Mouse (Mus musculus): Measurements from ENCODE around the gene Rnf8.
"Not testable (repeated sequence)": the region's sequence is repeated elsewhere in the genome, so short reads cannot be mapped to it uniquely, and the experiment has no call there.

The Rnf8 gene

DNA sequence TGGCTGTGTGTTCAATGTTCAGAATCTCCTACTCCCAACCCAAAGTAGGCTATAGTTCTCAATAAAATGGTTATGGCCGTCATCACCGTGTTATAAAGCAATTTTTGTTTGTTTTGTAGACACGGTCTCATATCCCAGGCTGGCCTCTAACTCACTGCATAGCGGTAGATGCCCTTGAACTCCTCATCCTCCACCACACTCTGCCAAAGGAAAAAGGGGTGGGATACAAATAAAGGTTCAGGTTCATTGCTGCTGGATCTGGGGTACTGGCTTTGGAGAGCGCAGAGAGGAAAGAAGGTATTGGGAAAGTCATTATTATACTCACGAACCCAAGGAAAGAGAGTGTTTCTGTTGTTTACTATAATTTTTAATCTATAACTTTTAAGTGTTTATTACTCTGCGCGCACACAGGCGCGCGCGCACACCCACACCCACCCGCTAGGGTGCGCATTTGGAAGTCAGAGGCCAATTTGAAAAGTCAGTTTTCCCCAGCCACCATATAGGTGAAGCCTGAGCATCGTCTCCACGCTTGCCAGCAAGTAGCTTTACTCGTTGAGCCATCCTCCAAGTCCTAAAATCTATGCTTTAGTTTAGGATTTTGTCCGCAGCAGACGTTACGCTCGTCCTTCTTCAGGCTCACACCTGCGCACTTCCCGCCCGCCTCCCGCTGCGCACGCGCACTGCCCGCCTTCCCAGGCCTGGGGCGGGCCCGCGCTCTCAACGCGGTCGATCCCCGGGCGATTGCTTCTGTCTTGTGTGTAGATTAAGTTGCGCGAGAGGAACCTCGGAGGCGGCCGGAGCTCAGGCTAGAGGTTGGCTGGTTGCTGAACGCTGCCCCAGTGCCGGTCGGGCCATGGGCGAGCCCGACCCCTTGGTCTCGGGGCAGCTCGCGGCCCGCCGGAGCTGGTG lies at the start of gene Rnf8, which contains the start of gene Gm28043:
Rnf8 (plus strand) TSS at position 676 of the 909 bp plus-strand sequence.
Gm28043 (plus strand) TSS at position 762 of the 909 bp plus-strand sequence.
- DNase-seq (ENCODE audit: low spot score in 2 of 2) = peak; percentile 92 to 94

DNA sequence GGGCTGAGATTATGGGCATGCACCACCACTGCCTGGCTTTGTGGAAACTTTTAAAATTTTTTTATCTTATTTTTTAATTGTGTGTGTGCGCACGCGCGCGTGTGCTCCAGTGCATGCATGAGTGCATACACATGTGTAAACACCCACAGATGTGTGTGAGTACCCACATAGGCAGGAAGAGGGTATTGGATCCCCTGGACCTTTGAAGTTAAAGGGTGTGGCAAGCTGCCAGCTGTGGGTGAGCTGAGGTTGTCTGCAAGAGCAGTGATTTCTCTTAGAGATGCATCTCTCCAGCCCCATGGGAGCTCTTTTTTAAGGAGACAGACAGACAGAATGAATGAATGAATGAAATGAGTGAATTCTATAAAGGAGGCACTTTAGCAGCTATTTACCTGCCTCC lies 49.1 kb upstream of the Rnf8 start:
- DNase-seq (ENCODE audit: low spot score in 2 of 2) = no peak

DNA sequence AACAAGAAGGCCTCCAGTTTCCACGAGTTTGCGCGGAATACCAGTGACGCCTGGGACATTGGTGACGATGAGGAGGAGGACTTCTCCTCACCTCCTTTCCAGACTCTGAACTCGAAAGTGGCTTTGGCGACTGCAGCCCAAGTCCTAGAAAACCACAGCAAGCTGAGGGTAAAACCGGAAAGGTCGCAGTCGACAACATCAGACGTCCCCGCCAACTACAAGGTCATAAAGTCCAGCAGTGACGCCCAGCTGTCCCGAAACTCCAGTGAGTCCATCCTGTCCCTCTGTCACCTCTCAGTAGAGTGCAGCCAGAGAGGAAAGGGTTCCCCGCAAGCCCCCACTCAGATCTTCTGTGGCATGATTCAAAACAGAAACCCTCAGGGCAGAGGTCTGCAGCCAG lies 46.2 kb upstream of the Rnf8 start:
- no peak for DNase-seq (ENCODE audit: low spot score in 2 of 2)

DNA sequence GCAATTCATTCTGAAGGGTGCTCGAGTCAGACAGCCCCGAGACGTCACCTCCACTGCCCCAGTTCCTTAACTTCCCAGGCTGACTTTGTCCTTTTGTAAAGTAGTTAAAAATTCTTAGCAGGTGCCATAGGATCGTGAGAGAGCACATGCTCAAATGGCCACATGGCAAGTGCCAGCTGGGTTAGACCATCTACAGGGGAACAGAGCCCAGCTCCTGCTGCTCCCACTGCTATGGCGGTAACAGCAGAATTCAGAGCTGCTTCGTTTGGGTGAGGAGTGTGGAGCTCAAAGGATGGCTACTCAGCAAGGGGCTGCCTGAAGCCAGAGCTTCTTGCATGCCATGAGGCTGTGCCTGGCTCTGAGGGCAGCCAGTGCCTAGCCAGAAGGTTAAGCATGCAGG lies 44.8 kb upstream of the Rnf8 start:
- DNase-seq (ENCODE audit: low spot score in 2 of 2) = no peak

DNA sequence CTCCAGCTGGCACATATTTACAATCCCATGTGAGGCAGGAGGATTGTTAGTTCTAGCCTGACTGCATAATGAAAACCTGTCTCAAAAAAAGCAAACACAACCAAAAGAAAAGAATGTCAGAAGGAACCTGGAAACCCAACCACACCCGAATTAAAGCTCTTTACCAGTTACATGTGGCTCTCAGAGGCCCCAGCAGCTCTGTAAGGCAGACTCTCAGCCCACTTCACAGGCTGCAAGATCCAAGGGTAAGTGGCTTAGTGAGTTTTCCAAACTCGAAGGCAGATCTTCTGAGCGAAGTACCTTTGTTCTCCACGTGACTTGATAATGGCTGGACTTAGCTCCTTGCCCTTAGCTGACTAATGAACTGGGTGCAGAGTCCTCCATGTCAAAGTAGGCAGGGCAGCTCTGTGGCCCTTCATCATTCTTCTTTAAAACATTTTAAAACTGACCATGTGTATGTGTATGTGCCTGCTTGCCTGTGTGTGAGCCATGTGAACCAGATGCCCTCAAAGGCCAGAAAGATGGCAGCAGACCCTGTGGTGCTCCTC lies 34.9 kb upstream of the Rnf8 start:
- DNase-seq (ENCODE audit: low spot score in 2 of 2) = no peak

DNA sequence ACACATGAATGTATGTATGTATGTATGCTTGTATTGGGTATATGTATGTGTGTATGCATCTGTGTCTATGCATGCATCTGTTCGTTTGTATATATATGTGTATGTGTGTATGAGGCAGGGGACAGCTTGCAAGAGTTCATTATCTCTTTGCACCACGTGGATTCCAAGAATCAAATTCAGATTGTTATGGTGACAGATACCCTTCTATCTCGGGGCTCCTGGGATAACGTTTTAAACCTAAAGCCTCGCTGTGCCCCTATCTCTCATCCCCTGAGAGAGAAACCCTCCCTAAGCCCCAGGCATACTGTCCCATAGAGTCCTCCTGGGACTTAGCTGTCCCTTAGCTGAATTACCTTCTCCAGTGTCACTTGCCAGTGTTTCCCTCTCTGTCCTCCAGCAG lies 31.0 kb upstream of the Rnf8 start:
- no peak for DNase-seq (ENCODE audit: low spot score in 2 of 2)

DNA sequence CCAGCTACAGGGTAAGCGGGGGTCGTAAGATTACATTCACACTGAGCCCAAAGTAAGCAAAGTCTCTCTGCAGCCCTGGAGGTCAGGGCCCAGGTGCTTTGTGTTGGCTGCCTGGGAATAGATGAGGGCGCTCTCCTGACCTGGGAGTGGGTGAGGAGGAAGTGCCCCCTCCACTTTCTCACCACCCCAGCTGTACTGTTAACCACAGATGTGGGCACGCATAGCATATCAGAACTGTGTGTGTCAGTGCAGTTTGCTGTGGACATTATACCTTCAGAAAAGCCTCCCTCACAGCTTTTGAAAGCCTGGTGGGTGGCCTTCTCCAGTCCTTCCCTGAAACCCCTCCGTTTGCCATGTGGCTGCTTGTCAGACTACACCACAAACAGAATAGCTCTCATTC lies 30.3 kb upstream of the Rnf8 start:
- no peak for DNase-seq (ENCODE audit: low spot score in 2 of 2)

DNA sequence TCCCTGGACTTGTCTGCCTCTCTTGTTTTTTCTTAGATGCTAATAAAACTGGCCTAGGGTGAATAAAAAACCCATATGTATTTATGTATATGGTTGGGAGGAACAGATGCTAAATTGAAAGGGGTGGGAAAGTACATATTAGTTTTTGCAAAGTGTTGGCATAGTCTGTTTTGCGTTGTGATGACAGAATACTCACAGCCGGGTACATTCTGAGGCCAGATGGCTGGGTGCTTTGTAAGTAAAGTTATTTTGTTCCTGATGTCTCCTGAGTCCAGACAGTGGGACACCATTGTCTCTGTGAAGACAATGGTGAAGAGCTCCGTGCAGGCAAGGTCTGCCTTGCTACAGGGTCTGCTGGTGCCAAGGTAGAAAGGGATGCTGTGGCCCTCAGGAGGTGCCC lies 29.9 kb upstream of the Rnf8 start:
- no peak for DNase-seq (ENCODE audit: low spot score in 2 of 2)

DNA sequence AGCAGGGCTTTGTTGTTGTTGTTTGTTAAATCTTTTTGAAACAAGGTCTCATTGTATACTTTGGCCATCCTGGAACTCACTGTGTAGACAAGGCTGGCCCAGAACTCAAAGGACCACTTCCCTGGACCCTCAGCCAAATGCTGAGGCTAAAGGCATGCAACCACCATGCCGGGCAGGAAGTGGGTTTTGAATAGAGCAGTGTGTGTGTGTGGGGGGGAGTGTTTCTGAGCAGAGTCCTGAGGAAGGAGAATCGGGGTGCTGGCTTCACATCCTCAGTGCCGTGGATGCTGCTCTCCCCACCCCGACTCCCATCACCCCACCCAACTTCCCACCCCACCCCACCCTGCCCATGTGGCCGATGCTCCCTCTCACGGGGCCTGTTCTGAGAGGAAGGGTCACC lies 29.1 kb upstream of the Rnf8 start:
- no peak for DNase-seq (ENCODE audit: low spot score in 2 of 2)

DNA sequence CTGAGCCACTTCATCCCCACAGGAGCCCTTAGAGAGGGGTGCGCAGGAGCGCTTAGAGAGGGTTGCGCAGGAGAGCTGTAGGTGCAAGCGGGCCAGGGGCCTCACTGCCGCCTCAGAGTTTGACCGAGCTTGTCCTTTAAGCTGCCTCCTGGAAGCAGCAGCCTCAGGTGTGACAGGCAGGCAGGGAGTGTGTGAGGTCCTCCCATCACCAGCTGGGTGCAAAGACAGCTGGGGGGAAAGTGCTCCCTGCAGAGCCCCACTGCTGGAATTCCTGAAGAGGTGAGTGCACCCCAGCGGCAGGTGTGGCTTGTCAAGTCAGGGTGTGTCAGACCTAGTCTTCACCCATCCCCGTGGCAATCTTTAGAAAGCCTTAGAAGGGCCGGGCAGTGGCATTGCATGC lies 27.7 kb upstream of the Rnf8 start:
- DNase-seq (ENCODE audit: low spot score in 2 of 2) = no peak

DNA sequence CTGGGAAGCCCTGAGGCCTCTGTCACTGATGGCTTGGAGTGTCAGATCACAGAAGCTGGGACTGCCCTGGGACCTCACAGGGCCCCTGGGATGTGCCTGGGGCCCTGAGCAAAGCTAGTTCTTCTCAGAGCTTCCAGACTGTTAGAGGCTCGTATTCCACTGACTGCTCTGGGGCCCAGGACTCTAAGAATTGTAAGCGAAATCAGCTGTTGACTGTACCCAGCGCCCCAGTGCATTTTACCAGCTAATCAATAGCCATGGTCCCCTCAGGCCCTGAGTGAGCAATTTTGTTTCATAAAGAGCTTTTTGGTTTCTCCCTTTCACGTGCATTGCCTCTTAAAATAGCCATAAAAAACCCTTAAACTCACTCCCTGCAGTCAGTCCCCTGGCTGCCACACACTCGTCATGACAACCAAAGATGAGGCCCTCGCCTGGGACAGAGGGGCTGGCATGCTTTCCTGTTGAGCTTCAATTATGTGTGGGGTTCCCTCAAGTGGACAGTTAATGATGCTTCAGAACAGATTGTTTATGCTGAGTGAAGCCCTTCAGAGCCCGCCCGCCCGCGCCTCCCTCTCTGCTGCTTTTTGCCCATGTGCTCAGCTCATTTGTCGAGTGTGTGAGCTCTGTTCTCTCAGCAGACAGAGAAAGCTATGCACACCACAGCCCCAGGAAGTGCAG lies 25.2 kb upstream of the Rnf8 start:
- no peak for DNase-seq (ENCODE audit: low spot score in 2 of 2)

DNA sequence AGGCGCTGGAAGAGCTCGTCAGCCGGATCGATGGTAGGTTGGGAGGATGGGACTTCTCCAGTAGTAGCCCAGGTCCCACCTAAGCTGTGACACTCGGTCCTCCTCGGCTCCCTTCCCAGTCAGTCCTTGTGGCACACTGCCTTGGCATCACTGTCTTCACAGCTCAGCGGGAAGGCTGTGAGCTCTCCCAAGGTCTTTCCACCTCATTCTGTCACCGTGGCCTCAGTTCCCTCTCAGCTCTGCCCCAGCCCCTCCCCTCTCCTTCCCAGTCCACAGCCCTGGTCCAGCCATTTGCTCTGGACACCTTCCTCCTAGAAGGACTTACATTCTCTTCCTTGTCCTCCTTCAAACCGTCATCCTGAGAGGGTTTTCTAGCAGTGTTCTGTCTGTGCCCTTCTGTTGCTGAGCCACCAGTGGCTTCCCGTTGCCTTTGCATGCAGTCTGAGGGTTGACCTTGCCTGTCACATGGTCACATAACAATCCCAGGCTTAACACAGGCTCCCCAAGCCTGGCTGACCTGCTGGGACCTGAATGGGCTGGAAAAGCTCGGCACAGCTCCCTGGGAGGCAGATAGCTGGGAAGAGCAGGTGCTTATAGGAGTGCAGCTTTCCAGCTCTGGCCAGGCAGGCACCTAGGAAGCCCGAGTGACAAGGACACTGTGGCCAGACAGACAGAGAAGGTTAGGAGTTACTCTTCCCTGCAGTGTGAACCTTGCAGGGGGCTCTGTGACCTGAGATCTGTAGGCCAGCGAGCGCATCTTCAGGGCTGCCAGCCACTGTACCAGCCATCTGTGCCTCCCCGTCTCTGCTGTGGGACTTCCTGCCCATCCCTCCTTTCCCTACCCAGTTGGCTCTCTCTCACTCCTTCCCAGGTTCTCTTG lies 18.5 kb upstream of the Rnf8 start:
- DNase-seq (ENCODE audit: low spot score in 2 of 2) = no peak

DNA sequence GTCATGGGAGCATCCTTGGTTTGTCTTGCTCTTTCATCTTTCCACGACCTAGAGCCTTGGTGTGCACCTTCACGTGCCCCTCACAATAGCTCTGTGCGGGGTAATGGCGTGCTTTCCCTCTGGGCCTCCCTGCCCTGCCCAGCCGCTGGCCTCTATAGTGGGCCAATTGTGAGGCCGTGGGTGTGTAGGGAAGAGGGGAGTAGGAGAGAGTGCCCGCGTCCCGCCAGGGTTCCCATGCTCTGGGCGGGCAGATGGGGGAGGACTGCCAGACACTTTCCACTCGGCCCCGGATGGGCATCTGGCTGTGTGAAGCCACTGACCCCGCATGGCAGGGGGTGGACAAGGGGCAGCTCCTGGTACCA lies 17.8 kb upstream of the Rnf8 start:
- DNase-seq (ENCODE audit: low spot score in 2 of 2) = no peak

DNA sequence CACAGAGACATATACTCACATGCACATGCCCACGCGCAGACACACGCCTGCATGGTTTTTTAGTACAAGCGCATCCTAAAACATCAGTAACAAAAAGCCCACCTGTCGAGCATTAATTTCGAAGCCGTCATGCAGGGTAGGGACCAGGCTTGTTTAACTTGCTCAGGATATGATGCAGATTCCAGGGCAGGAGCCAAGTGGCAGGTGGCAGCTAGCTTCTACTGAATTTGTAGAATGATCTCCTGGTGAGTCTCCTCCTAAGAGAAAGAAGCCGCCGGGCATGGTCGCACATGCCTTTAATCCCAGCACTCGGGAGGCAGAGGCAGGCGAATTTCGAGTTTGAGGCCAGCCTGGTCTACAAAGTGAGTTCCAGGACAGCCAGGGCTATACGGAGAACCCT lies 15.5 kb upstream of the Rnf8 start:
- no peak for DNase-seq (ENCODE audit: low spot score in 2 of 2)

DNA sequence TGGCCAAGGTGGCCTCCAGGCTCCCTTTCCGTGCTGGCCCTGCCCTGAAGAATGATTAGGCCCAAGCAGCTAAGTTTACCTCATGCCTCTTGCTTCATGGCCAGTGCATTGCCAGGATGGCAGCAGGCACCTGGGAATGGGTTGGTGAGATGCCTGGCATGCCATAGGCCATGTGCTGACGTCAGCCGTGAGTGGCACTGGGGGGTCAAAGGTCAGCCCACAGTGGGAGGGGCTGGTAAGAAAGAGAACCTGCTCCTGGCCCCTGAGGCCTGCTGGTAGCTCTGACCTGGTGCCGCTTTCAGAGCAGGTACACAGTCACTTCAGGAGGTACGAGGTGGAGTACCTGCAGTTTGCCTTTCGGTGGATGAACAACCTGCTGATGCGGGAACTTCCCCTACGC lies 15.1 kb upstream of the Rnf8 start:
- DNase-seq (ENCODE audit: low spot score in 2 of 2) = no peak

DNA sequence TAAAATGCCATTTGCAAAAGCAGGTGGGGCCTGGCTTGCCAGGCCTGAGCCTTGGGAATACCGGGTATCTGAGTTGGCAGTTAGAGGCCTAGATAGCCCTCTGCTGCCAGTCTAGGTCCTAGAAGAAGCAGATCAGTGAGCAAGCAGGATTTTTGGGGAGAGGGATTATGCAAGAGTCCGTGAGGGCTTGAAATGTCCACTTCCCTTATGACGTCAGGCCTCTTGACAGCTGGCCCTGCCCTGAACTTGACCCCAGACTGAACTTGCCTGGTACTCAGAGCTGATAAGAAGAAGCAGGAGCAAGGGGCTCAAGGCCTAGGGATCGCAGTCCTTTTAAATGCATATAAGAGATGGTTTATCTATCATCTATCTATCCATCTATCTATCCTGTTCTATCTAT lies 13.2 kb upstream of the Rnf8 start:
- DNase-seq (ENCODE audit: low spot score in 2 of 2) = peak; percentile 8 to 29

DNA sequence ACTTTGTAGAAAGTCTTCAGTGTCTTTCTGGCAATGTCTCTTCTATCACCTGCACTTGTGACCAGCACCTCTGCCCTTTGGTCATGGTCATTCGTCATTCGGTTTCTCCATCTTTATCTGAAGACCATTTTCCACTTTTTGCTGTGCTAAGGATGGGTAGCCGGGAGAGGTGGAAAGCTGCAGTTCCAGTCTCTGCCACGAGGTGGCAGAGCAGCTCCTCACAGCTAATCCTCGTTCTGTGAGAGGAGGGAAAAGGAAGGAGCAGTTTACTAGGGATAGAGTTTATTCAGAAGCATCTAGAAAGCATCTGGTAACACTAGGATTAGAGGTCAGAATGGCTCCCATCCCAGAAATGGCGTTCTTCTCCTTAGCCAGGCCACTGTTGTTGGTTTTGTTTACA lies 11.3 kb upstream of the Rnf8 start:
- DNase-seq (ENCODE audit: low spot score in 2 of 2) = peak; percentile 69 to 79

DNA sequence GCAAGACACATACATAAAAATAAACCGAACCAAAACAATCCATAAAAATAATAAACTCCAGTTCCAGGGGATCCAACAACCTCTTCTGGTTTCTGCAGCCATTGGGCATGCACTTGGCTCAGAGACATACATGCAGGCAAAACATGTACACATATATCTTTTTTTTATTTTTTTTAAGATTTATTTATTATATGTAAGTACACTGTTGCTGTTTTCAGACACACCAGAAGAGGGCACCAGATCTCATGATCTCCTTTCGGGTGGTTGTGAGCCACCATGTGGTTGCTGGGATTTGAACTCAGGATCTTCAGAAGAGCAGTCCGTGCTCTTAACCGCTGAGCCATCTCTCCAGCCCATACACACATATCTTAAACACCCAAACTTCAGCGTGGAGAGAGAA lies 1.1 kb upstream of the Rnf8 start:
- not testable (repeated sequence) for DNase-seq (ENCODE audit: low spot score in 2 of 2)

DNA sequence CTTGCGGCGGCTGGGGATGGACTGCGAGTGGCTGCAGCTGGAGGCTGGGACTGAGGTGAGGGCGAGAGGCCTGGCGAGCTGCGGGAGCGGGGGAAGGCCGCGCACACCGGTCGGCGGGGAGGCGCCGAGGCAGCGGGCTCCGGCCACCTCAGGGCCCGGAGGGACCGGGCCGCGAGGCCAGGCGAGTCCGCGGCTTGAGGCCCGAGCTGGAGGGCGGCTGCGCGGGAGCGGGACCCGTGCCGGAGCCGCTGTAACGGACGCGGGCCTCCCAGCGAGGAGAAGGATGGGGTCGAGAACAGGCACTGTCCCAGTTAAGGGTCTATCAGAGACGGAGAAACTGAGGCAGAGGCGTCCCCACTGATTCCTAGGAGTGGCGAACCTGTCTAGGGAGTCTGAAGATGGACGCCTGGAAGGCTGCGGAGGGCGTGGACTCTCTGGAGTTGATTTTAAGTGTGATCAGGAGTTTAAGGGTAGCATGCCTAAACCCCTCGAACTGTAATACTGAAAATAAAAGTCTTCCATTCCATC lies 498 bp downstream of the Rnf8 start:
- DNase-seq (ENCODE audit: low spot score in 2 of 2) = no peak

DNA sequence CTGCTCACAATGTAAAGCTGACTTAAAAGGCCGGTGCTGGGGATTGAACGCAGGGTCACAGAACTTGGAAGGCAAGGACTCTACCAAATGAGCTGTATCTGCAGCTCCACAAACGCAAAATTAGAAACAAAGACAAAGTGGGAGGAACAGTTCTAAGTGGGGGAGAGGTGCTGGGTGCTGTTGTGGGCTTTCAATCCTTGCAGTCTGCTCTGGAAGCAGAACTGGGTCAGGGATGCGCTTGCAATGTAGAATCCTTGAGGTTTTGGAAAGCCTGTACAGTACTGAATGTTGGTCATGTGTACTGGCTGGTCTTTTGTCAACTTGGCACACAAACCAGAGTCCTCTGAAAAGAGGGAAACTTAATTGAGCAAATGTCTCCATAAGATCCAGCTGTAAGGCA lies 1.0 kb downstream of the Rnf8 start:
- no peak for DNase-seq (ENCODE audit: low spot score in 2 of 2)

DNA sequence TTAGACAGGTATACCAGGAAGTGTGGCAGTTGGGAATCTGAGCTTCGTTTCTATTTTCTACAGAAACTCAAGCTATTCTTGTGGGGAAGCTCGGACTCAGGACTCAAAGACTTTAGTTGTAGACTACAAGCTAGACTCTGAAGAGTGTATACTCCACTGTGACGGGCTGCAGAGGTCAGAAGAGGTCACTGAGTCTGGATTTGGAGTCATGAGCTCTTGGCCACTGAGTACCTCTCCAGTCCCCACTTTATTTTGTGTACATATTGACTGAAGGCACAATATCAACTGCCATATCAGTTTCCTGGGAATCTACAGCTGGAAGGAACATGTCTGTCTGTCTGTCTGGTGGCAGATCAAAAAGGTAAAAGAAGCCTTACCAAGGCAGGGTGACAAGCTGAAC lies 4.6 kb downstream of the Rnf8 start:
- no peak for DNase-seq (ENCODE audit: low spot score in 2 of 2)

DNA sequence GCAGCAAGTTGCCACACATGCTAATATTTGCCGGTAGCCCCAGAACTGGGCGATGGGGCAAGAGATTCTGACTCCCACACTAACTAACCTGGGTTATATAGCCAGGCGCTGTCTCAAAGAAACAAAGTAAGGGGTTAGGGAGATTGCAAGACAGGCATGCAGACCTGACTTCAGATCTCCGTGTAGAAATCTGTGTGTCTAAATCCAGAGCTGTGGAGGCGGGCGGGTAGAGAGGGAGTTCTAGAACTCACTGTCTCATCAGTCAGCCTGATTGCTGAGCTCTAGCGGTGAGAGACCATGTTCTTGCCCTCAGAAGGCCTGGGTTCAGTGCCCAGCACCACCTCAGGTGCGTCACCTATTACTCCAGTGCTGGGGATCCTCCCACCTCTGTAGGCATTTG lies 8.9 kb downstream of the Rnf8 start:
- no peak for DNase-seq (ENCODE audit: low spot score in 2 of 2)
